Mouse (Mus musculus): ENCODE data around the gene Plpp1.

The Plpp1 gene

GRCm38 (mm10) chr13:112800597-112801380 is at the start of gene Plpp1:
Gene Plpp1, plus strand, starts transcription at chr13:112800792.
- DNase-seq: peak; percentile 100

GRCm38 (mm10) chr13:112751454-112752308 is 48.9 kb upstream of the Plpp1 start:
- DNase-seq: peak; percentile 86

GRCm38 (mm10) chr13:112752309-112752975 is 48.1 kb upstream of the Plpp1 start:
- DNase-seq: no peak

GRCm38 (mm10) chr13:112753522-112753921 is 47.1 kb upstream of the Plpp1 start:
- DNase-seq: no peak

- DNase-seq: peak; percentile 56
Measured at GRCm38 (mm10) chr13:112754871-112755270, 45.7 kb upstream of the Plpp1 start.

GRCm38 (mm10) chr13:112755507-112756010 is 45.0 kb upstream of the Plpp1 start:
- DNase-seq: peak; percentile 64

GRCm38 (mm10) chr13:112757395-112757794 is 43.2 kb upstream of the Plpp1 start:
- no peak for DNase-seq

GRCm38 (mm10) chr13:112758546-112759090 is 42.0 kb upstream of the Plpp1 start:
- DNase-seq: no peak

- DNase-seq: no peak
Measured at GRCm38 (mm10) chr13:112759364-112759763, 41.2 kb upstream of the Plpp1 start.

- no peak for DNase-seq
Measured at GRCm38 (mm10) chr13:112759777-112760537, 40.6 kb upstream of the Plpp1 start.

GRCm38 (mm10) chr13:112760538-112760881 is 40.1 kb upstream of the Plpp1 start:
- DNase-seq: no peak

GRCm38 (mm10) chr13:112761787-112762186 is 38.8 kb upstream of the Plpp1 start:
- no peak for DNase-seq

GRCm38 (mm10) chr13:112762548-112762947 is 38.0 kb upstream of the Plpp1 start:
- no peak for DNase-seq

- no peak for DNase-seq
Measured at GRCm38 (mm10) chr13:112763531-112764091, 37.0 kb upstream of the Plpp1 start.

- no peak for DNase-seq
Measured at GRCm38 (mm10) chr13:112764556-112764955, 36.0 kb upstream of the Plpp1 start.

GRCm38 (mm10) chr13:112765654-112766053 is 34.9 kb upstream of the Plpp1 start:
- no peak for DNase-seq

GRCm38 (mm10) chr13:112770528-112771328 is 29.9 kb upstream of the Plpp1 start:
- peak; percentile 77 for DNase-seq

- no peak for DNase-seq
Measured at GRCm38 (mm10) chr13:112771447-112772208, 29.0 kb upstream of the Plpp1 start.

- DNase-seq: no peak
Measured at GRCm38 (mm10) chr13:112772252-112772651, 28.3 kb upstream of the Plpp1 start.

- DNase-seq: no peak
Measured at GRCm38 (mm10) chr13:112772861-112773260, 27.7 kb upstream of the Plpp1 start.

Measured in embryo, embryonic 11 days (tissue).